Mouse (Mus musculus): Measurements from ENCODE around the gene Rpl34. TPM values are rescaled to one million over a fixed set of nuclear protein-coding genes. Genes with fewer than 3 reads are reported as not detected.

Rpl34 gene
- polyA plus RNA-seq, 1 experiment from 2014 or later = 524 TPM

GRCm38 (mm10) chr3:130729472-130730188 is 568 bp downstream of the Rpl34 start:
- Histone ChIP-seq H3K27me3 (replicated peaks) (no peaks in the 10 kb centered on the region), H3K4me3 (peak overlapping the region; percentile 96), H3K9me3 (no peaks in the 10 kb centered on the region), H3K9ac (peak overlapping the region; percentile 86), H3K36me3 (replicated peaks) (peaks cover 19% of the 10 kb centered on the region), H3K4me2 (peak overlapping the region; percentile 79), H3K4me1 (peaks cover 22% of the 10 kb centered on the region), H3K27ac (peak overlapping the region; percentile 82)
- WGBS = under 1% methylated on average over 58 of the region's 58 CpGs
- peak; percentile 81 for ATAC-seq (replicated peaks)

GRCm38 (mm10) chr3:130727676-130728075 is 2.5 kb downstream of the Rpl34 start:
- Histone ChIP-seq H3K27ac (no peak overlapping the region), H3K4me2 (no peak overlapping the region), H3K9me3 (no peaks in the 10 kb centered on the region), H3K36me3 (replicated peaks) (peaks cover 19% of the 10 kb centered on the region), H3K27me3 (replicated peaks) (no peaks in the 10 kb centered on the region), H3K4me1 (peaks cover 27% of the 10 kb centered on the region), H3K4me3 (no peak overlapping the region), H3K9ac (no peak overlapping the region)
- ATAC-seq (replicated peaks) = no peak
- 92% methylated on average over 4 of the region's 4 CpGs for WGBS

- Histone ChIP-seq H3K27ac (no peak overlapping the region), H3K4me1 (peaks cover 28% of the 10 kb centered on the region), H3K27me3 (replicated peaks) (no peaks in the 10 kb centered on the region), H3K4me3 (no peak overlapping the region), H3K4me2 (no peak overlapping the region), H3K9ac (no peak overlapping the region), H3K36me3 (replicated peaks) (peaks cover 19% of the 10 kb centered on the region), H3K9me3 (no peaks in the 10 kb centered on the region)
- WGBS = 89% methylated on average over 1 of the region's 1 CpGs
- ATAC-seq (replicated peaks) = no peak
Observed at GRCm38 (mm10) chr3:130727036-130727435, 3.2 kb downstream of the Rpl34 start.

GRCm38 (mm10) chr3:130725718-130726117 is 4.5 kb downstream of the Rpl34 start:
- no peak overlapping the region for H3K4me2 ChIP-seq
- WGBS = 68% methylated on average over 2 of the region's 2 CpGs

GRCm38 (mm10) chr3:130722733-130723478 is 7.3 kb downstream of the Rpl34 start:
- Histone ChIP-seq H3K36me3 (replicated peaks) (peaks cover 16% of the 10 kb centered on the region), H3K27ac (peak overlapping the region; percentile 36), H3K4me2 (no peak overlapping the region), H3K4me3 (no peak overlapping the region), H3K9ac (no peak overlapping the region), H3K27me3 (replicated peaks) (no peaks in the 10 kb centered on the region), H3K9me3 (no peaks in the 10 kb centered on the region), H3K4me1 (peaks cover 6% of the 10 kb centered on the region; the same call in 1 of the 2 replicates)
- WGBS = 69% methylated on average over 11 of the region's 11 CpGs
- ATAC-seq (replicated peaks) = peak; percentile 51

More at GRCm38 (mm10) chr3:130725718-130726117, 4.5 kb downstream of the Rpl34 start:
- no peak overlapping the region for H3K9ac ChIP-seq
- no peaks in the 10 kb centered on the region for H3K27me3 ChIP-seq (replicated peaks)
- no peak overlapping the region for H3K4me3 ChIP-seq
- no peak overlapping the region for H3K27ac ChIP-seq
- no peaks in the 10 kb centered on the region for H3K9me3 ChIP-seq
- no peak for ATAC-seq (replicated peaks)
- H3K4me1 ChIP-seq = peaks cover 23% of the 10 kb centered on the region
- H3K36me3 ChIP-seq (replicated peaks) = peaks cover 19% of the 10 kb centered on the region

GRCm38 (mm10) chr3:130720225-130720624 is 10.0 kb downstream of the Rpl34 start:
- Histone ChIP-seq H3K4me1 (peaks cover 6% of the 10 kb centered on the region; the same call in 1 of the 2 replicates), H3K9me3 (no peaks in the 10 kb centered on the region), H3K4me2 (no peak overlapping the region), H3K27me3 (replicated peaks) (no peaks in the 10 kb centered on the region), H3K9ac (no peak overlapping the region), H3K4me3 (no peak overlapping the region), H3K36me3 (replicated peaks) (no peaks in the 10 kb centered on the region; the same call in 1 of the 2 replicates), H3K27ac (no peak overlapping the region)
- 82% methylated on average over 4 of the region's 4 CpGs for WGBS
- ATAC-seq (replicated peaks) = no peak

GRCm38 (mm10) chr3:130718871-130719270 is 11.3 kb downstream of the Rpl34 start:
- H3K4me2 ChIP-seq = no peak overlapping the region
- H3K9ac ChIP-seq = no peak overlapping the region
- no peaks in the 10 kb centered on the region for H3K36me3 ChIP-seq (replicated peaks)
- no peak overlapping the region for H3K27ac ChIP-seq
- no peaks in the 10 kb centered on the region for H3K27me3 ChIP-seq (replicated peaks)
- H3K4me3 ChIP-seq = no peak overlapping the region
- no peak for ATAC-seq (replicated peaks)
- H3K9me3 ChIP-seq = no peaks in the 10 kb centered on the region
- peaks cover 9% of the 10 kb centered on the region for H3K4me1 ChIP-seq
- WGBS = 81% methylated on average over 4 of the region's 4 CpGs

GRCm38 (mm10) chr3:130716555-130716954 is 13.6 kb downstream of the Rpl34 start:
- Histone ChIP-seq H3K4me3 (no peak overlapping the region), H3K4me1 (peaks cover 3% of the 10 kb centered on the region; the same call in 1 of the 2 replicates), H3K27ac (no peak overlapping the region), H3K4me2 (no peak overlapping the region), H3K27me3 (replicated peaks) (no peaks in the 10 kb centered on the region), H3K9me3 (no peaks in the 10 kb centered on the region), H3K36me3 (replicated peaks) (no peaks in the 10 kb centered on the region), H3K9ac (no peak overlapping the region)
- ATAC-seq (replicated peaks) = no peak
- WGBS = 92% methylated on average over 7 of the region's 7 CpGs

- WGBS = 21% methylated on average over 22 of the region's 22 CpGs
- no peak overlapping the region for H3K9ac ChIP-seq
- ATAC-seq (replicated peaks) = 0 out of 2 replicates have a peak, but pooled peaks have one; percentile 19
Observed at GRCm38 (mm10) chr3:130714775-130715568, 15.2 kb downstream of the Rpl34 start.

GRCm38 (mm10) chr3:130712891-130713290 is 17.3 kb downstream of the Rpl34 start:
- ATAC-seq (replicated peaks) = no peak
- WGBS = 66% methylated on average over 6 of the region's 6 CpGs
- no peaks in the 10 kb centered on the region for H3K9me3 ChIP-seq
- no peaks in the 10 kb centered on the region for H3K27me3 ChIP-seq (replicated peaks)
- no peak overlapping the region for H3K4me2 ChIP-seq
- no peaks in the 10 kb centered on the region for H3K36me3 ChIP-seq (replicated peaks)
- H3K27ac ChIP-seq = no peak overlapping the region
- H3K4me1 ChIP-seq = peaks cover 16% of the 10 kb centered on the region
- no peak overlapping the region for H3K4me3 ChIP-seq
- H3K9ac ChIP-seq = no peak overlapping the region

More at GRCm38 (mm10) chr3:130714775-130715568, 15.2 kb downstream of the Rpl34 start:
- H3K36me3 ChIP-seq (replicated peaks) = no peaks in the 10 kb centered on the region
- peak overlapping the region; percentile 42 for H3K4me2 ChIP-seq
- no peaks in the 10 kb centered on the region for H3K9me3 ChIP-seq
- peaks cover 5% of the 10 kb centered on the region for H3K4me1 ChIP-seq
- peak overlapping the region; percentile 20 for H3K4me3 ChIP-seq
- H3K27ac ChIP-seq = no peak overlapping the region
- H3K27me3 ChIP-seq (replicated peaks) = no peaks in the 10 kb centered on the region

- H3K9me3 ChIP-seq = no peaks in the 10 kb centered on the region
- WGBS = 62% methylated on average over 7 of the region's 7 CpGs
- no peaks in the 10 kb centered on the region for H3K36me3 ChIP-seq (replicated peaks)
- H3K4me2 ChIP-seq = peak overlapping the region; percentile 69
- H3K4me3 ChIP-seq = peak overlapping the region; percentile 62
- no peaks in the 10 kb centered on the region for H3K27me3 ChIP-seq (replicated peaks)
- no peak overlapping the region for H3K27ac ChIP-seq
- H3K9ac ChIP-seq = no peak overlapping the region
- H3K4me1 ChIP-seq = peaks cover 25% of the 10 kb centered on the region
- ATAC-seq (replicated peaks) = no peak
Observed at GRCm38 (mm10) chr3:130710103-130710502, 20.1 kb downstream of the Rpl34 start.
